Mouse (Mus musculus): ENCODE data around the gene Jup. TPM values are rescaled to one million over a fixed set of nuclear protein-coding genes. Genes with fewer than 3 reads are reported as not detected.

The Jup gene
- polyA plus RNA-seq, 1 experiment from 2014 or later, result 32.4 TPM

DNA sequence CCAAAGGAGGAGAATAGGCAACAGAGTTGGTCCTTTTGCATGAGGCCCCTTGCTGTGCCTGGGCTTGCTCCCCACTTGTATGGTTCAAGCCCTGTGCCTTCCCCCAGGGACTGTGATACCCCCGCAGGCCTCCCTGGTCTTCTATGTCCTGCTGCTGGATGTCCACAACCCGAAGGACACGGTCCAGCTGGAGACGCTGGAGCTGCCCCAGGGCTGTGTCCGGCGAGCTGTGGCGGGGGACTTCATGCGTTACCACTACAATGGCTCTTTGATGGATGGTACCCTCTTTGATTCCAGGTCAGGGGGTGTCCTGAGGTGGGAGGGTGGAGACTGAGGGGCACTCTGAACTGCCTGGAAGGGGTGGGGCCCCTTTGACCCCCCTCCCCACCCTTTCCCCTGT, 24.0 kb upstream of the Jup start:
- Histone ChIP-seq H3K36me3 (peaks cover 4% of the 10 kb centered on the region; the same call in 1 of the 2 replicates), H3K4me1 (peaks cover 11% of the 10 kb centered on the region), H3K9me3 (replicated peaks) (no peaks in the 10 kb centered on the region), H3K27ac (replicated peaks) (peak overlapping the region; percentile 23; the same call in 1 of the 2 replicates), H3K4me3 (no peak overlapping the region), H3K27me3 (ENCODE audit: low read depth, poor library complexity, severe bottlenecking) (peaks cover 9% of the 10 kb centered on the region)
- DNase-seq (ENCODE audit: low spot score), result no peak
- 64% methylated on average over 8 of the region's 8 CpGs for WGBS

DNA sequence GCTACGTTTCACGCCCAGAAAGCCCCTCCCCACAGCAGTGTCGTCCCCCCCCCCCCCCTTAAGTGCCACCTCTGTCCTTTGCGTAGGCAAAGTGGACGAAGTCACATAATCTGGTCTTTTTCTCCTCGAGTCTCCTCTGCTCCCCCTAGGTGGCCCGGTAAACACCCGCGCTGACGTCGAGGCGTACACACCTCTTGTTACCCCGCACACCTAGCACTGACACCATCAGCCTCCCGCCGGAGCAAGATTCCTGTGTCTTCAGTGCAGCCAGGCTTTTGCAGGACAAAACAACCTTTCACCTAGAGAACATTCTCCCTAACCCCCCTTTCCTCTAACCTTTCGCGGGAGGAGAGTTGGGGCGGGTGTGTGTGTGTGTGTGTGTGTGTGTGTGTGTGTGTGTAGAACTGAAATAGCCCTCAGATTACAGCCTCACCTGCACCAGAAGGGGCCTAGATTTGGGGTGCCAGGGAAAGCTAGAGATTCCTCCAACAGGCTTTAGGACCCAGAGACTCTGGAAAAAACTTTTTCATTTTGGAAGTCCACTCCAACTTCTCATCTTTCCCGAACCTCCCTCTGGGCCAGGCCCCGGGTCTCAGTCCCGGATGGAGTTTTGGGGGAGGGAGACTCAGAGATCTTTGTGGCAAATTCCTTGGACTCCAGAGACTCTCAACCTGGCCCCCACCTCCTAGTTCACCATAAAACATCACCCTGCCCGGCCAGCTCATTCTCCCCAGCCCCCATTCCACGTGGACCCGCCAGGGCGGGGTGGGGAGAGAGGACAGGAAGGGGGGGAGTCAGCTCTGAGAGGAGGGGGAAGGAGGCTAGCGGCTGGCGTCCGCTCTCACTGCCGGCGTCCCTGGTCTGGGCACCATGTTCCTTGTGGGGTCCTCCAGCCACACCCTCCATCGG, 17.6 kb upstream of the Jup start, which contains the start of gene Fkbp10:
TSS of gene Fkbp10 (plus strand) at position 784 of the 909 bp plus-strand sequence.
- Histone ChIP-seq H3K27me3 (ENCODE audit: low read depth, poor library complexity, severe bottlenecking) (peaks cover 48% of the 10 kb centered on the region), H3K4me1 (peaks cover 47% of the 10 kb centered on the region), H3K4me3 (peak within 1 kb of the TSS; percentile 77), H3K9me3 (replicated peaks) (no peaks in the 10 kb centered on the region), H3K36me3 (no peaks in the 10 kb centered on the region; the same call in 1 of the 2 replicates), H3K27ac (replicated peaks) (peak within 1 kb of the TSS; percentile 90)
- under 1% methylated on average over 30 of the region's 31 CpGs for WGBS
- peak; percentile 66 for DNase-seq (ENCODE audit: low spot score)

DNA sequence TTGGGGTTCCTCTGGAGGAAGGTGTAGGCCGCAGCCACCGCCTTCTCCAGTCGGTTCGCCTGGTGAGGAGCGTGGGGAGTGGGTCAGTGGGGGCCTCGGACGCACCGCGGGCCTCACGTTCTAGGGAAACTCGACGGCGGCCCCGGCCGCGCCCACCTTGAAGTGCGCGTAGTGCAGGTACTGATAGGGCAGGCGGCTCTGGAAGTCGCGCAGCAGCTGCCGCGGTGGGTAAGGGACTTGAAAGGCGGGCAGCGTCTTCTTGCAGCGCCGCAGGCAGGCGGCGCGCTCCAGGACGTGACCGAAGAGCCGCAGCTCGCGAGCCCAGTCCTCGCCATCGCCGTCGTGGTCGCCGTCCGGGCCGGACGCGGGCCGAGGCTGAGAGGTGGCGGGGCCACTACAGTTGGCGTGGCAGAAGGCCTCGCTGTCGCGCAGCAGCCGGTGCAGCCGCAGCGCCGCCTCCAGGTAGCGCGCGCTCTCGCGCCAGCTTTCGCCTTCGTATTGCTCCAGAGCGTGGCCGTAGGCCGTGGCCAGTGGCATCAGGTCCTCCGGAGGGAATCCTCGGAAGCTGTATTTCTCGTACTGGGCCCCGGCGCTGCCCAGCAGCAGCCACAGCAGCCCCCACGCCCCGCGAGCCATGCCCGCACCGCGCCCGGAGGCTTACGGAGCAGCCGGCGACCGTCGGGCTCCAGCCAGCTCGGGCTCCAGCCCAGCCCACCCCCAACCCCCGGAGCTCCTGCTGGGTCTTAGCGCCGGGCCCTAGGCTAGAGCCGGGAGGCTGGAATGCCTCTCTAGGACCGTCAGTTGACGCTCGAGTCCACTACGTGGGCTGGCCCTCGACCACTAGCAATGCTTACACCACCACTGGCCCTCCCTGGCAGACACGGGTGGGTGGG, 16.7 kb upstream of the Jup start, which contains the start of gene P3h4:
TSS of gene P3h4 (minus strand) at position 816 of the 893 bp plus-strand sequence.
- 1% methylated on average over 93 of the region's 93 CpGs for WGBS
- H3K27ac ChIP-seq (replicated peaks), result peak within 1 kb of the TSS; percentile 90
- DNase-seq (ENCODE audit: low spot score), result peak; percentile 90
- peaks cover 1% of the 10 kb centered on the region; the same call in 1 of the 2 replicates for H3K36me3 ChIP-seq
- peaks cover 47% of the 10 kb centered on the region for H3K4me1 ChIP-seq
- peak within 1 kb of the TSS; percentile 77 for H3K4me3 ChIP-seq
- H3K9me3 ChIP-seq (replicated peaks), result no peaks in the 10 kb centered on the region
- peaks cover 48% of the 10 kb centered on the region for H3K27me3 ChIP-seq (ENCODE audit: low read depth, poor library complexity, severe bottlenecking)

DNA sequence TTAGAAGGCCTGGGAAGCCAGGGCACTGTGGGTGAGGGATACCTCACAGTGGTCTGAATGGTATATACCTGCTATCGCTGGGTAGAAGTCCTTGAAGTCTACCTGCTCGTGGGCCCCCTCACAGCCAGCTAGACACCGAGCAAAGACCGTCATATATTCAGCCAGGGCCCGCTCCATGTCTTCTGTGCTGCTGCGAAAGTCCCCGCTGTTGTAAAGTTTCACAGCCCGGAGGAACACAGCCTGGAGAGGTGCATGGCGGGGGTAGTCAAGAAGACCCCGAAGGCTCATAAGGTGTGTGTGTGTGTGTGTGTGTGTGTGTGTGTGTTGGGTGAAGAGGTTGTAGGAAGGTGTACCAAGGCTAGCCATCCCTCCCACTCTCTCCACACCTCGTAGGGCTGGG, 16.0 kb upstream of the Jup start:
- DNase-seq (ENCODE audit: low spot score), result no peak
- peak overlapping the region; percentile 90; the same call in 1 of the 2 replicates for H3K27ac ChIP-seq (replicated peaks)
- peaks cover 8% of the 10 kb centered on the region for H3K36me3 ChIP-seq
- H3K9me3 ChIP-seq (replicated peaks), result no peaks in the 10 kb centered on the region
- H3K27me3 ChIP-seq (ENCODE audit: low read depth, poor library complexity, severe bottlenecking), result peaks cover 48% of the 10 kb centered on the region
- H3K4me3 ChIP-seq, result peak overlapping the region; percentile 77
- peaks cover 47% of the 10 kb centered on the region for H3K4me1 ChIP-seq
- 77% methylated on average over 11 of the region's 11 CpGs for WGBS

DNA sequence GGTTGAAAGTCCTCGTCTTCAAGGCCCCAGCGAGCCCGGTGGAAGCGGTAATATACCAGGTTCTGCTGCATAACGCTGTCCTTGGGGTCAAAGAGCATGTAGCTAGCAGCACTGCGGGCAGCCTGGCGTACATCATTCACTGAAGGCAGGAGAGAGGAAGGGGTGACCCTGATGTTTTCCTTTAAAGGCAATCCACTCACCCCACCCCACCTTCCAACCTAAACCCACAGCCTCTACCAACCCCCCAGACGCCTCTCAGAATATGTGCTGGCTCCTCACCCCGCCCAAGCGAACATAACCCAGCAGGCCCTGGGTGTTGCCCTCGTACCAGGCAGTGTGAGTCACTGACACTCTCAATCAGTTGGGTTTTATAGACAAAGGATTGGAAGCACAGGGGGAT, 14.2 kb upstream of the Jup start:
- H3K9me3 ChIP-seq (replicated peaks), result no peaks in the 10 kb centered on the region
- H3K27ac ChIP-seq (replicated peaks), result no peak overlapping the region
- 87% methylated on average over 11 of the region's 11 CpGs for WGBS
- H3K4me1 ChIP-seq, result peaks cover 51% of the 10 kb centered on the region
- DNase-seq (ENCODE audit: low spot score), result no peak
- H3K27me3 ChIP-seq (ENCODE audit: low read depth, poor library complexity, severe bottlenecking), result peaks cover 41% of the 10 kb centered on the region
- H3K36me3 ChIP-seq, result peaks cover 8% of the 10 kb centered on the region
- H3K4me3 ChIP-seq, result no peak overlapping the region

DNA sequence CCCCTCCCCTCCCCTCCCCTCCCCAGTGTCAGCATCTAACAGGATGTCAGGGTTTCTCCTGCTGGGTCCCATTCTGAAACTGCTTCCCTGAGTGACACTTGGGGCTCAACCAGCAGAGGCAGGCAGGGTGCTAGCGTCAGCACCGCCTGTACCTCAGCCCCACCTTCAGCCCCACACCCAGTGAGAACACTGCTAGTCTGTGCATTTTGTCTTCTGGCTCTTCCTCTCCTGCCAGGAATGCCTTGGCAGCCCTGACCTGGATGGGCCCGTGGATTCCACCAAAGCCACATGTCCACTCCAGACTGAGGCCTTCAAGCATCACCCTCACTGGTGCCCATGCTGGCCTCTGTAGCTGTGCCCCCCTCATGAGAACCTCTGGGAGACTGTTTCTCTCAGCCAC, 12.1 kb upstream of the Jup start:
- Histone ChIP-seq H3K9me3 (replicated peaks) (no peaks in the 10 kb centered on the region), H3K4me3 (no peak overlapping the region), H3K27ac (replicated peaks) (no peak overlapping the region), H3K27me3 (ENCODE audit: low read depth, poor library complexity, severe bottlenecking) (peaks cover 20% of the 10 kb centered on the region), H3K36me3 (peaks cover 8% of the 10 kb centered on the region), H3K4me1 (peaks cover 34% of the 10 kb centered on the region)
- WGBS, result 91% methylated on average over 3 of the region's 3 CpGs
- no peak for DNase-seq (ENCODE audit: low spot score)

DNA sequence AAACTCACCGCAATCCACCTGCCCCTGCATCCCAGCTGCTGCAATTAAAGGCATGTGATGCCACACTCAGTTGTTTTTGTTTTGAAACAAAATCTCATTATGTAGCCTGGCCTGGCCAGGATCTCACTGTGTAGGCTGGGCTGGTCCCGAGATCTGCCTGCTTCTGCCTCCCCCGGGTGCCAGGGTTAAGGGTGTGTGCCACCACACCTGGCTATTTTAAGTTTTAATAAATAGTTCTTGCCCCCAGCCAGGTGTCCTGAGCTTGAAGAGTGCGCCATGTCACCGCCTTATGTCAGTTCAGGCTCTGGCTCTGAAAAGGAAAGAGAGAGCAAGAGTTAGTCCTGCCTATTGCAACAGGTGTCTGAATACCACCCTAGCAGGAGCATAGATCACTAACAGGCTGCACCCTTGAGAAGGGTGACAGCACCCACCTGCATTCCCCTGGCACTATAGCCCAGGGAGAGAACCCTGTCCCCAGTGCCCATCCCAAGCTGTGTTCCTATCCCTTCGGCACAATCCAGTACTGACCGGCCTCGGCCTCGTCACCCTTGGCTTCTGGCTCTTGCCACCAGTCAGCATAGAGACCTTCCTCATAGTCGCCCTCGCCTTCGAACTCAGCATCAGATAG, 11.4 kb upstream of the Jup start:
- no peak for DNase-seq (ENCODE audit: low spot score)
- no peak overlapping the region for H3K4me3 ChIP-seq
- peaks cover 27% of the 10 kb centered on the region for H3K4me1 ChIP-seq
- no peaks in the 10 kb centered on the region for H3K9me3 ChIP-seq (replicated peaks)
- peaks cover 13% of the 10 kb centered on the region for H3K27me3 ChIP-seq (ENCODE audit: low read depth, poor library complexity, severe bottlenecking)
- H3K27ac ChIP-seq (replicated peaks), result no peak overlapping the region
- WGBS, result 92% methylated on average over 12 of the region's 12 CpGs
- H3K36me3 ChIP-seq, result peaks cover 8% of the 10 kb centered on the region

DNA sequence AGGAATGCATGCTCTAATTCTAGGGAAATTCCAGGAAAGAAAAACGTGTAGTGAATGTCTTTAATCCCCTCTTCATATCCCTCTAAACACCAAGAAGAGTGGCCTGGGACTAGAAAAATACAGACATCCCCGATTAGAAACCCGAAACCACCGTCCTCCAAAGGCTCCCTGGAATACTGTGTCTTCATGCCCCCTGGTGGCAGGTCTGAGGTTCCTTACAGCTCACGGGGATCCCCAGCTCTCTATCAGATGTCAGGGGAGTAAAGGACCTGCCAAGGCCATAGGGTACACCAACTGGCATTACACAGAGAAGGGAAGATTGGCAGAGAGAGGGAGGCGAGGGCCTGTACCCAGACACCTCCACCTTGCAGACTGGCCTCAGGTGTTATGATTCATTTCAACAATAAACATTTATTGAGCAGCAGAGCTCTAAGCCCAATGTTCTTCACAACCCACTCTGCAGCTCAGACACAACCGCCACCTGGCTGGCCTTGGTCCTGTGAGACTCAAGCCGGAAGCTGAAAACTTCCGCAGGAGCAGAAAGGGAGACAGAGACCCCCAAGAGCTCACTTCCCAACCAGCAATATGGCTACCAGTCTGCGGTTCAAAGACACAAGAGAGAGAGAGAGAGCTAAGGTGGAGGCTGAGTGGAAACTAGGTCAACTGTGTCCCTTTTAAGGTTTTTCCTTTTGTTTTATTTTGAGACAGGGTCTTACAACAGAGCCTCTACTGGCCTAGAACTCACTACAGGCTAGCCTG, 10.7 kb upstream of the Jup start:
- 46% methylated on average over 10 of the region's 10 CpGs for WGBS
- Histone ChIP-seq H3K9me3 (replicated peaks) (no peaks in the 10 kb centered on the region), H3K4me1 (peaks cover 25% of the 10 kb centered on the region), H3K36me3 (peaks cover 8% of the 10 kb centered on the region), H3K27ac (replicated peaks) (no peak overlapping the region), H3K4me3 (no peak overlapping the region), H3K27me3 (ENCODE audit: low read depth, poor library complexity, severe bottlenecking) (peaks cover 6% of the 10 kb centered on the region)
- DNase-seq (ENCODE audit: low spot score), result peak; percentile 53

DNA sequence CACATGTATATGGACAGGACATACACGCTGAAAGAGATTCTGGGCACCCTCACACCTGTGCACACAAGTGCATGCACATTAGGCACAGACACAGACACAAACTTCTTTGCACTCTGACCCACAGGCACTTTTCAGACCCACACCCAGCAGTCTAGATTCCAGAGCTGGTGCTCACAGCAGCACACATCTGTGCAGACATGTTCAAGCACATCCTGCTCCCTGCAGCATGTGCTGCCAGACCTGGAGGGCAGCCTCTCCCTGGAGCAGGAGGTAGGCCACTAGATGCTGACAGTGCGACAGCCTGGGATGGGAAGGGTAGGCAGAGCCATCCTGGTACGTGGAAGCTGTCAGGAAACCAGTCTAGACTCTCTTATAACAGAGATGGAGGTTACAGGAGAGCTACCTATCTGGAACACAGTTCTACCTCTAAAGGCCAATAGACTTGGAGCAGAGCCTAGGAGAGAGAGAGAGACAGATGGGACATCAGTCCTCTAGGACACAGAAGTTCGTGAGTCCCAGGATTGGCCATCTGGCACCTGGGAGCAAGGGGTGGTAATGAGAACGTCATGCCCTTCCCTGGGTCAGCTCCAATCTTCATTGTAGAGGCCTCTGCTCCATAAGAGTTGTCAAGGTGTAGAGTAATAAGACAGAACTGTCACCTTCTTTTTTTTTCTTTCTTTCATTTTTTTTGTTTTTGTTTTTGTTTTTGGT, 9.6 kb upstream of the Jup start:
- no peaks in the 10 kb centered on the region for H3K27me3 ChIP-seq (ENCODE audit: low read depth, poor library complexity, severe bottlenecking)
- WGBS, result 93% methylated on average over 5 of the region's 5 CpGs
- H3K36me3 ChIP-seq, result peaks cover 8% of the 10 kb centered on the region
- no peak for DNase-seq (ENCODE audit: low spot score)
- H3K9me3 ChIP-seq (replicated peaks), result no peaks in the 10 kb centered on the region
- peaks cover 22% of the 10 kb centered on the region for H3K4me1 ChIP-seq
- no peak overlapping the region for H3K27ac ChIP-seq (replicated peaks)
- H3K4me3 ChIP-seq, result no peak overlapping the region

DNA sequence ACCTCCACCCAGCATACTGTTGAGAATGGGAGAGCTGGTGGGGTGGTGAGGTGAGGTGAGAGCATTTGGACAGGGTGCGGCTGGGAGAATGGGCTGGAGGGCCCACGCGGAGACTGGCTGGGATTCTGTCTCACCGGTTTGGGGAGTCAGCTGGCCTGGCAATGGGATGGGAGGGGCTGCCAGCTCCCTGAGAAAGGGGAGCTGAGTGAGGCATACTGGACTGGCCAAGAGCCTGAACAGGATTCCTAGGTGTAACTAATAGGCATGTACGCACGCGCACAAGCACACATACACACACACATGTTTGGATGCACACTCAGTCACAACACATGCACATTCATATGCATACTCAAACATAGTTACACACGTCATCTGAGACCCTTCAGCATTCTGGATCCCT, 8.7 kb upstream of the Jup start:
- WGBS, result 83% methylated on average over 8 of the region's 8 CpGs
- DNase-seq (ENCODE audit: low spot score), result no peak
- H3K36me3 ChIP-seq, result peaks cover 8% of the 10 kb centered on the region
- no peaks in the 10 kb centered on the region for H3K9me3 ChIP-seq (replicated peaks)
- no peaks in the 10 kb centered on the region for H3K27me3 ChIP-seq (ENCODE audit: low read depth, poor library complexity, severe bottlenecking)
- peaks cover 19% of the 10 kb centered on the region for H3K4me1 ChIP-seq
- H3K27ac ChIP-seq (replicated peaks), result no peak overlapping the region
- no peak overlapping the region for H3K4me3 ChIP-seq

DNA sequence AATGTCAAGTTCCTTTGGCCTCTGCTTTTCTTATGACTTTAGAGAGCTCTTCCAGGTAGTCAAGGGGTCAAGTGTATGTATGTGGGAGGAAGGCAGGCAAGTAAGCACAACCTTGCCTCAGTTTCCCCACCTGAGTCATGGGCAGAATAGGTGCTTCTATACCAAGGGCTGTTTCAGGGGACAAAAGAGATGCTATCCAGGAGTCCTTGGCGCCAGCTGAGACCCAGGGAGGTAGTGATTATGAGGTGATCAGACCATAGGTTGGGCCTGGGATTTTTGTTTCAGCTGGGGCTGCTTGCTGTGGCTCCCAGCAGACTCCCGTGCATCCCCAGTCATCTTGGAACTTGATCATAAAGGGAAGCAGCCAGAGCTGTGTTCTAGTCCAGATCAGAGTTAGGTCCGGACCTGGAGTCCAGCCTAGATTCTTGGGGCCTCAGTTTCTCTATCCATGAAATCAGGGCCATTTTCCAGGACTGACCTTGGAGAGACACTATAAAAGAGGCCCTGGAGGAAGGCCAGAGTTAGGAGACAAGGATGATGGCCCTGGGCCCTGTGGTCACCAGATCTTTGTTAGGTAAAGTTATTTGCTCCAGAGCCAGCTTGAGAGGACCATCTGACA, 7.0 kb upstream of the Jup start:
- Histone ChIP-seq H3K4me1 (peaks cover 19% of the 10 kb centered on the region), H3K9me3 (replicated peaks) (no peaks in the 10 kb centered on the region), H3K27ac (replicated peaks) (no peak overlapping the region), H3K4me3 (no peak overlapping the region), H3K27me3 (ENCODE audit: low read depth, poor library complexity, severe bottlenecking) (0 out of 2 replicates have a peak, but pooled peaks cover 4% of the 10 kb centered on the region), H3K36me3 (peaks cover 8% of the 10 kb centered on the region)
- WGBS, result 82% methylated on average over 3 of the region's 3 CpGs
- no peak for DNase-seq (ENCODE audit: low spot score)

Measured in midbrain, embryonic 10.5 days (tissue).